Mouse (Mus musculus): ENCODE data around the gene Vamp4.

The Vamp4 gene

DNA sequence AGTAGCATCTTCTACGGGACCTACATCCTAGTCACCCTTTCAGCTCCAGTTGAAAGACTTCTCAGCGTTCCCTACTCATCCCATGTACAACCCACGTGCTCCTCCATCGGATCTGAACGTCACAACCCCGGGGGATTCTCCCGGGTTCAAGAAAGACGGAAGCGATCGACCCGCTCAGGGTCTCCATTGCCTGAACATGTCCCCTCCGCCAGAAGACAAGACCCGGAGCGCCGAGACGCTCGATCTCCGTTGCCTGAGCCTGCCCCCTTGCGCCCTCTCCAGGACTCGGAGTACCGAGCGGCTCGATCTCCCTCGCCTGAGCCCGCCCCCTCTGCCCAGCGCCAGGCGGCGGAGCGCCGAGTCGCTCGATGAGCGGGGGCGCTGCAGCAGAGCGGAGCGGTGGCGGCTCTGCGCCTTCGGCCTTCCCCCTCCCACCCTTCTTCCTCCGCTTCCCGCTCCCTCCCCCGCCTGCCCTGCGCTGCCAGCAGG lies at the start of gene Vamp4:
Vamp4 (plus strand) TSS at position 256 of the 489 bp plus-strand sequence.
- peak; percentile 84 for DNase-seq (ENCODE audit: low spot score)

DNA sequence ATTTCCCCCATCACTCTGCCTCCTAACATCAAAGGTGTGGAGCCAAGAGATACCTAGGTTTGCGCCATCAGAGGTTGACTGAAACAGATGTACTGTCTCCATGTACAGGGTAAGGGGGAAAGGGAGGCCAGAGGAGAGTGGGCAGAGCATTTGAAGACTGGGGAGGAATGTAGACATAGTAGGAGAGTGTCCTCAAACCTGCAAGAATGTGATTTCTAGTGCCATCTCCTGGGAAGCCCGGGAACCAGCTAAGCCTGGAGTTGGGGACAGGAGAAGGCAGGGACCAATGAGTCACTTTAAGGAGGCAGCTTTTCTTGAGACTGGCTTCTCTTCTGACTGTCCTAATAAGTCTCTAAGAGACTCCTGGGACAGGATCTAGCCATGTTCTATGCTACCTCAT lies 40.7 kb upstream of the Vamp4 start:
- DNase-seq (ENCODE audit: low spot score), result no peak

DNA sequence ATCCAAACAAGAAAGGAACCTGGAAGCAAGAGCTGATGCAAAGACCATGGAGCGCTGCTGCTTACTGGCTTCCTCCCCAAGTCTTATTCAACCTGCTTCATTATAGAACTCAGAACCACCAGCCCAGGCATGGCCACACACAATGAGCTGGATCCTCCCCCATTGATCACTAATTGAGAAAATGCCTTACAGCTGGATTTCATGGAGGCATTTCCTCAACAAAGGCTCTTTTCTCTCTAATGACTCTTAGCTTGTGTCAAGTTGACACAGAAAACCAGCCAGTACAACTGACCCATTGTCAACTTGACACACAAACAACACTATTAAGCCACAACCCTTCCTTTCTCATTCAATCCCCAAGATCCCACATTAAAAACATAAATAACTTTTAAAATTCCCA lies 39.6 kb upstream of the Vamp4 start:
- no peak for DNase-seq (ENCODE audit: low spot score)

DNA sequence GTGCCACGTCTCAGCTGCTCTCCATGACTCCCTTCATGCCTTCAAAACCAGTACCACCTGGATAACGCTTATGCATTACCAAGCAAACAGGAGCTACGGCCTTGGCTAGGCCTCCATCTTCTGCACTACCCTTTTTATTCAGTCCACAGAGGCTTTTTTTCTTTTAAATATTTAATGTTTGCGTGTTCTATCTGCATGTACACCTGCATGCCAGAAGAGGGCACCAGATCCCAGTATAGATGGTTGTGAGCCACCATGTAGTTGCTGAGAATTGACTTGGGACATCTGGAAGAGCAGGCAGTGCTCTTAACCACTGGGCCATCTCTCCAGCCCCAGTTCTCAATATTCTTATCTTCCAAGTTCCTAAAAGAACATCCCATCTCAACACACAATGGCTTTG lies 38.7 kb upstream of the Vamp4 start:
- DNase-seq (ENCODE audit: low spot score), result no peak

DNA sequence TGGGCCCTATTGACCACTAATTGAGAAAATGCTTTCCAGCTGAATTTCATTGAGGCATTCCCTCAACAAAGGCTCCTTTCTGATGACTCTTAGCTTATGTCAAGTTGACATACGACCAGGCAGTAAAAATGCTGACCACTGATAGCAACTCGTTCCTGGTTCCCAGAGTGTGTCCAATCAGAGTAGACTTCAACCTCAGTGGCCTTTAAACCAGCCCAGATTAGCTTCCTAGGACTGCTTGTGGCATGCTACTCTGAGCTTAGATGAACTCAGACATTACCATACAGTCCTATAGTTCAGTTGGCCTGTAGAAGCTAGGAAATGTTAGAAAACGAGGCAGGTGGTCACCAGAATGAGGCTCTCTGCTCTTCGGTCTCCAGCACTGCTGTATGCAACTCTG lies 38.0 kb upstream of the Vamp4 start:
- no peak for DNase-seq (ENCODE audit: low spot score)

DNA sequence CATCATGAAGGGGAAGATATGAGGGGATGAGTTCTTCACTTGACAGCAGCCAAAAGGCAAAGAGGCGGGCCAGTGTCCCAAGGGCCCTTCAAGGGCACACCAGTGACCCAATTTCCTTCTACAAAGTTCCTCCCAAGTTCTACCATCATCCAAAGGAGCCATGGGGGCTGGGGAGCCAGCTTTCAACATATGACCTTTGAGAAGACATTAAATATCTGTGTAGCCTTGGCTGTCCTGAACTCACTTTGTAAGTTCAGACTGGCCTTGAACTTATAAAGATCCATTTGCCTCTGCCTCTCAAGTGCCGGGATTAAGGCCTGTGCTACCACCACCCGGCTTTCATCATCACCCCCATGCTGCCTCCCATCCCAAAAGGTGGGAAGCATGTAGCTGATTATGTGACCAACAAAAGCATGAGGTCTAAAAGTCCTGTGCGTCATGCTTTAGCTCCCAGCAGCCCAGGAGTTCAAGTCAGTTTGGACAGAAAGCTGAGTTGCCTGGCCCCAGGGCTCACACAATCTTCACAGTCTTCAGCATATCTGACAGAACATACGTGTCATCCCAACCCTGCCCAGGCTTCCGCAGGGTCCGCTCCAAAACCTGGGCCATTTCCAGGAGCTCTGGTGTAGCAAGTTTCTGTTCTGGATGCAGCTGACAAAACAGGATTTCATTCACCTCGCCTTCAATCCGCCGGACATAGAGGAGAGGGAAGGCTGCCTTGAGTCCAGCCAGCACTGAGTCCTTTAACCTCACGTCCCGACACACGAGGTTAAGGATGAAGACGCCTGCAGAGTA lies 36.4 kb upstream of the Vamp4 start:
- DNase-seq (ENCODE audit: low spot score), result no peak

DNA sequence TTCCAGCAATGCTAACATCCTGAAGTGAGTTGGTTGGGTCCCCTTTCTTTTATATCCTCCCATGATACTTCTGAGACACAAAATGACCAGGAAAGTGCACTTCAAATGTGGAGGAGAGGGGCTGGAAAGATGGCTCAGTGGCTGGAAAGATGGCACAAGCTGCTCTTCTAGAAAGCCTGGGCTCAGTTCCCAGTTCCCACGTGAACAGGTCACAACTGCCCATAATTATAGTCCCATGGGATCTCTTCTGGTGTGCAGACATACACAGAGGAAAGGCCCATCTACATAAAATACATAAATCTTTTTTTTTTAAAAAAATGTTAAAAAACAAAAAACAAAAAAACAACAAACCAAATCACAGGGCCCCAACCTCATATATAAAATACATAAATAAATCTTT lies 27.1 kb upstream of the Vamp4 start:
- peak; percentile 15 for DNase-seq (ENCODE audit: low spot score)

DNA sequence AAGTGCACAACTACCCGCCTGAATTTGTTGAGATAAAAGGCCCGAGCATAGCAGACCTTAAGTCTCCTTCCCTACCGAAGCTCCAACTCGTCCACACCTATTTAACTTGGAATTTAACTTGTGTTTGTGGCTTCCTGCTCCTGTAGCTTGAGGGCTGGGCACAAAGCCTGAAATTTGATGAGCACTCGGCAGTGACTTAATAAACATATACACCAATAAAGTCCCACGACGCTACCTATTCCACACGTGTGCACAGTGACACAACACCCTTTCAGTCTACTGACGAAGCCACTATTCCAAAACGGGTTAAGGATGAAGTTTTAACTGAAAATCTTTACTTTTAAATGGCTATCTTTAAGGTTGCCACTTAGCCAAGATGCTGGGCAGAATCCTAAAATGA lies 22.7 kb upstream of the Vamp4 start:
- DNase-seq (ENCODE audit: low spot score), result no peak

DNA sequence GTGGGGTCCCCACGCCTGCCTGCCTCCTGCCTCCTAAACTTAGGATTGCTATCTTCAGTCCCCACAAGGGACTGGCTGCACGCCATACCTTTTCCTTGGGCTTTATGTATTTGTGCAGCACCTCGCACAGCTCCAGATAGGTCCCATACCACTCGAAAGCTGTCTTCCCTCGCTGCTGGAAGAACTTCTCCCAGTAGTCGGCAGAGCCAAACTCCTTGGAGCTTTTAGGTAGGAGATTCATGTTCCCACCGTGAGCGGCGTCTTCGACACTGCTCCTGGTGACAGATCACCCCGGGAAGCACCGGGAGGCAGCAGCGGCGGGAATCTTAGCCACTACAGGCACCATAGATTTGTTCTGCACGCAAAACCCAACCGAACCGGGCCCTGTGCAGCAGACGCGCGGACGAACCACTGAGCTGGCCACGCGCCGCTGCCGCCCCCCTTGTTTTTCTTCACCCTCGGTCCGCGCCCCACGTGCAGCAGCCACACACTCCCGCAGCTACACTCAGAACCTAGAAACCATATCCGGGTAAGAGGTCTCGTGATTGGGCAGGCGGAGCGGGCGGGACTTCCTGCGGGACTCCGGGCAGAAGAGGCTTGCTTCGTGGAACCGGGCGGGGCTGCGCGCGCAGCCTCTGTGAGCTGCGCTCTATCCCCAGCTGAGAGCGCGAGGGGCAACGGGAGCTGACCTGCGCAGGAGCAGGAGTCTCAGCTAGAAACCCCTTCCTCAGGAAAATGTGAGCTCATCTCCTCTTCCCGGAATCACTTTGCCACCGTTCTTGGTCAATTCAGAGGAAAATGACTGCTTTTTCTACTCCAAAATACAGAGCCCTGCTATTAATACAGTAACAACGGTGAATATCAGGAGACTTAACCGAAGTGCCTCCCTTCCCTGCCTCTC lies 22.0 kb upstream of the Vamp4 start, which contains the start of gene Mettl13:
Mettl13 (minus strand) TSS at position 536 of the 901 bp plus-strand sequence.
- DNase-seq (ENCODE audit: low spot score), result peak; percentile 91

DNA sequence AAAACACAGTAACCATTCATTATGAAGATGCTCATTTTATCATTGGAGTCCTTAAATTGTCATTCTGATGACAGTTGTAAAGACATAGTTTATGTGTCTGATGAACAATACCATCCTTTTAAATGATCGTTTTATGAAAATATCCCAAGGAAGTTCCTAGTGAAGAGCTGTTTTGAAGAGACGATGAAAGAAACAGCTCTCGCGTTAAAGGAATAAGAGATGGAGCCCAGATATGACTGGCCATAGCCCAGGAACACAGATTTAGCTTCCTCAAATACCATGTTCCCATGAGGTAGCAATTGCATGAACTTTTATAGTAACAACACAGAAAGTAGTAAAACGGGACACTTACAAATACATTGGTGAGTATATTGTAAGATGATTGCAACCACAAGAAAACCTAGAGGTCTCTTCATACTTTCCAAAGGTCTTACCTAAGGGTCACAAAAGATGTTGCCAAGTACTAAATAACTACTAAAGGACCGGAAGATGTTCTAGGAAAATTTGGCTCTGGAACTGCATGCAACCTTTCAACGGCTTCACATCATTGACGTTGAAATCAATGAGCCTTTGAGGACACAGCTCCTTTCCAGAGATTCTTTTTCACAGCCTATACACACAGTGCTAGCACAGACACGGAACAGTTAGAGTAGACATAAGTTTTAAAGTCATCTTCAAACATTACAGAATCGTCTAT lies 21.2 kb upstream of the Vamp4 start:
- DNase-seq (ENCODE audit: low spot score), result no peak

DNA sequence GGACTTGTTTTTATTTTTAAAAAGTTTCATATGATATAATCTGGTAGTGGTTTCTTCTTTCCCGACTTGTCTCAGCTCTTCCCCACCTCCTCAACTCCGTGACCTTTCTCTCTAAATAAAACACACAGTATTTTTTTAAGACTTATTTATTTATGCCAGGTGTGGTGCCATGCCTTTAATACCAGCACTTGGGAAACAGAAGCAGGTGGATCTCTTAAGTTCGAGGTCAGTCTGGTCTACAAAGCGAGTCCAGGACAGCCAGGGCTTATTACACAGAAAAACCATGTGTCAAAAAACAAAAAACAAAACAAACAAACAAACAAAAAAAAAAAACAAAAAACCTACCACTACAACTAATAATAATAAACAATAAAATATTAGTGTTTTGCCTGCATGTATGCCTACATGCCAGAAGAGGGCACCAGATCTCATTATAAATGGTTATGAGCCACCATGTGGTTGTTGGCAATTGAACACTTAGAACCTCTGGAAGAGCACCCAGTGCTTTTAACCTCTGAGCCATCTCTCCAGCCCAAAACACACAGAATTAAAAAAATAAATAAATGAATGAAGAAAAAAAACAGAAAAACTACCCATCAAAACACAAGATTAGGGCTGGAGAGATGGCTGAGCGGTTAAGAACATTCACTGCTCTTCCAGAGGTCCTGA lies 20.6 kb upstream of the Vamp4 start:
- DNase-seq (ENCODE audit: low spot score), result peak; percentile 74

DNA sequence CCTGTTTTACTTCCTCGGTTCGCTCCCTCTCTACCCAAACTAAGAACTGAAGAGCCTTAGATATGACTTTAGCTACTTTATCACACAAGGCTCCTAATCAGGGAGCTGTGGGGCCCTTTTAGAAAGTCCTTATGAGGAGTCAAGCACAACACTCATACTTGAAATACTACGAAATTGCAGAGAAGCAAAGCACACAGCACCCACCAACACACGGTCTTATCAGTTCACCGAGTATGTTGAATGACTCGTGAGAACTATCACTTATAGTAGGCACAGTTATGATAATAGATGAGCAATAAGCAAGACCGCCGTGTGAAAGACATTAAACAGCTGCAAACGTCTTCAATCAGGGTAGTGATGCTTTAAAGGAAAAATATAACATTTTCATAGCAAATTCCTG lies 17.4 kb upstream of the Vamp4 start:
- DNase-seq (ENCODE audit: low spot score), result no peak

DNA sequence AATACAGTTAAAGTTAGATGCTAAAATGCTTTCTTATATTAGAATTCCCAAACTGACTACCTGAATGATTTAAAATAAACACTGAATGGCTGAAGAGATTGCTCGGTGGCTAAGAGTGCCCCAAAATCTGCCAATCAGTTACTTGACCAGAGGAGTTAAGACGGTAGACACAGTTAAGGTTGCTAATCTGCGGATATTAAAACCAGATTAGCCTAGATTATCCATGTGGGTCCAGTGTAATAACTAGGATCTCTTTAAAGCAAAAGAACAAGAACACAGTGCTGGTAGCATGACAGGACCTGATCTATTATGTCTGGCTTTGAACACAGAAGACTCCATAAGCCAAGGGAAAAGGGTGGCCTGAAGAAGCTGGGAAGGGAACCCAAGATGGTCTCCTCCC lies 16.1 kb upstream of the Vamp4 start:
- no peak for DNase-seq (ENCODE audit: low spot score)

DNA sequence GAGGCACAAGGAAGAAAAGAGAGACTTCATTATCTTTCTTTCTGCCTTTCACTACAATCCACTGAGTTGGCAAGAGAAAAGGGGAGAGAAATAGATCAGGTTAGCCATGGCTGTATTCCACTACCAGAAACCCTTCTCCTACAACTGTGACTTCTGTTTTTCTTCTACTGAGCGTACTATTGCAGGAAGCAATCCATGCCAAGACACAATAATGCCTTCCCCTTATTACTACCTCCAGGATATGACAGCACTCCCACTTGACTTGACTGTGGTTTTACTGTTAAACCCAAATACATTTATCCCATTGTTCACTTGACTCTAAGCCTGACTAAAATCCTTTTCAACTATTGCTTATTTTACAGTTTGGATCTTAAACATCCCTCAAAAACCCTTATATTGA lies 7.1 kb upstream of the Vamp4 start:
- DNase-seq (ENCODE audit: low spot score), result no peak

DNA sequence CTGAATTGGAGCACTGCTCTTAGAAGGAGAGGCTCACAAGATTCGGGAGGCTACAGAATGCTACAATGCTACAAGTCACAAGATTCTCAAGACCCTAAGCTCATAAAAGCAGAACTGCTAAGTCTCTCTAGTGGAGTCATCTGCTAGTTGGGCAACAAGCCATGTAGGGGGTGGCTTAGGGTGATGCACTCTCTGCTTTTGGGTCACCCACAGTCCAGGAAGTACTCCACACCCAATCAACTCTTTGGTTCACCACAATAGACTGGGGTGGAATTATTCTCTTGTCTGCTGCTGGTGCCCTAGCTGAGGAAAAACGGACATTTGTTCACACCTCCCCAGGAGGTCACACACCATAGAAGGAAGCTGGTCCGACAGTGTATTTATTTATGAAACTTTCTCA lies 5.3 kb upstream of the Vamp4 start:
- DNase-seq (ENCODE audit: low spot score), result no peak

DNA sequence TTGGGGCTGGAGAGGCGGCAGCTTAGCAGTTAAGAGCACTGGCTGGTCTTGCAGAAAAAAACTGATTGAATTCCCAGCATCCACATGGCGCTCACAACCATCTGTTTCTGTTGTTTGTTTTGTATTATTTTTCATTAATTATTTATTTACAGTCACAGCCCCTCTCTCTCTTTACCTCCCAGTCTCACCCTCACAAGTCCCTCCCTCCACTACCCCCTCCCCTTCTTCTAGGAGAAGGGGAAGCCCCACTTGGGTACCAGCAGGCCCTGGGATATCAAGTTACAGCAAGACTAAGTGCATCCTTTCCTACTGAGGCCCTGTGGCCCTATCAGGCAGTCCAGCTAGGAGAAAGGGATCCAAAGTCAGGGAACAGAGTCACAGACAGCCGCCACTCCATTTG lies 3.0 kb upstream of the Vamp4 start:
- DNase-seq (ENCODE audit: low spot score), result no peak

DNA sequence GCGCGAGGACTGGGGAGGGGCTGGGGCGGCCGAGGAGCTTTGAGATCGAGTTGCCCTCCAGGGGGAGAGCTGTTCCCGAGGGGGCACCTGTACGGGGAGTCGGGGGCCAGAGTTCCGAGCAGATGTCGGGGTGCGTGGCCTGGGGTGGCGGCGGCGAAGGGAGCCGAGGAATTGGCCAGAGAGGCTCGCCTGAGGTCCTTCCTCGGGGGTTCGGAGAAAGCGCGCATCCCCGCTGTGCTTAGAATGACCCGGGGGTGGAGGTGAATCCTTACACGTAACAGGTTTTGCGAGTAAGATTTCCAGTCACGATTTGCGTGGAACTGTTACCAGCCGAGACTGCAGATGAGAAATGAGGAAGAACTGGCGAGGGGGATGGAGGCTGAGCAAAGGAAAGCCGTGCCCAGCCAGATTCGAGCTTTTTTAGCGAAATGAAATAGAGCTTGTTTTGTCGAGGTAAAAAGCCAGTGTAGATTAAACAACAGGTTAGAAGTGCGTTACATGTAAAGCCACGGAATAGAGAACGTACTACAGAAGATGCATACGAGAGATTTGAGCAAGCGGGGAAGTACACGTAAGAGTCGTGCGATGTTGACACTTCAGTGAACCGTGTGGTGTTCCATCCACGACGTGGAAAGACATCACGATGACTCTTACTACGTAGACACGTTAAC lies 751 bp downstream of the Vamp4 start:
- DNase-seq (ENCODE audit: low spot score), result peak; percentile 25

DNA sequence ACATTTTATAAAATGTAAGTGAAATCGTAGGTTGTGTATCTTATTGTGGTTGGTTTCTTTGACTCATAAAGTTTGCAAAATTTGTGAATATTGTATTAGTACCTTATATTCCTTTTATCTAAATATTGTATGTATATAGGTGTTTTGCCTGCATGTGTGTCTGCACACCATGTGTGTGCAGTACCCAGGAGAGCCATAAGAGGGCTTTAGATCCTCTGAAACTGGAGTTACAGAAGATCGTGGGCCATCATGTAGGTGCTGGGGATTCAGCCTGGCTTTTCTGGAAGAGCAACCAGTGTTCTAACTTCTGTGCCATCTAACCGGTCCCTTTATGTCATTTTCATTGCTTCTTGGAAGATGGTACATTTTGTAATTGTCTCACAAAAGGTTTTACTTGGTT lies 4.8 kb downstream of the Vamp4 start:
- no peak for DNase-seq (ENCODE audit: low spot score)

DNA sequence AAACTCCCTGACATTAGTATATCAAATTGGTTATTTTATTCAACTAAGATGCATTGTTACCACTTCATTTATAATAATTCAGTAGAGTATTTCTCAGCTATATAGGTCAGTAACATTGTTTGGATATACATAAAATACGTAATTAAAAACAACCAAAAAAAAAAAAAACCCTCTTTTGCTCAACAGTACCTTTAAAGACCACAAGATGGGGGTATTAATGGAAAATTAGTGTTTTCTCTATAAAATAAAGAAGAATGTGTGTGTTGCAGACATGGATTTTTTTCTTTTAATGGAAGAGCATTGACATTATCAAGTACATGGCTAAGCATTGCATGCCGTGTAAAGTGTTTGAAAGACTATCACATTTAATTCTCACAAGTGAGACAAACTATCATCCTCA lies 12.6 kb downstream of the Vamp4 start:
- DNase-seq (ENCODE audit: low spot score), result no peak

DNA sequence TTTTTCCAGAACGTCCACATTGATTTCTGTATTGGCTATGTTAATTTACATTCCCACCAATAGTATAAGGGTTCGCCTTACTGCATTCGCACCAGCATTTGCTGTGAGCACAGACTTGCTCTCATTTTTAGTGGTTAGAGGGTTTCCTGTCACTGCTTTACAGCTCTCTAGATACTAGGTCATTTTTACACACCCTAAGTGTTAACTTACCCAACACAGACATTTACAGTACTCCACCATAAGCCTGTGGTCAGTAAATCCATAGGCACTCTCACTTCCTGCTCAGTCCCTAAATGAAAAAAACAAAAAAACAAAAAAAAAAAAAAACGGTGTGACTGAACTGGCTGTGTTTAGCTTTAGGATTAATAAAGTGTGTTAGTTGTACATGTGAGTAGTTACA lies 16.0 kb downstream of the Vamp4 start:
- DNase-seq (ENCODE audit: low spot score), result no peak

DNA sequence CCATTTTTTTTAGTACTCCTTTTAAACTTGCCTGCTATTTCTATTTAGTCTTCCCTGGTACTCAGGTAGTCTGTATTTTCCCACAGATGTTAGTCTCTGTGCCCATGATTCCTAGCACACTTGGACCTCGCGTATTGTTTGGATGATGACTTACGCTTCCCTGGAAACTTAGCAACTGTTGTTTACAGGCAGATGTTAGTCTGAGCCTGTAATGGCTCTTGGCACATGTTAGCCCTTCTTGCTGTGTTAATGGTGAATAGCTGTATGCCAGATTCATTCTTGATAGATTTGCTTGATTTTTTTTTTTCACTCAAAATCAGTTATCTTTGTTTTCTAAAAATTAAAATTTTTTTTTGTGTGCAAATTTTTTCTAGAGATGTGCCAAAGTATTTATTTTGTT lies 18.3 kb downstream of the Vamp4 start:
- peak; percentile 58 for DNase-seq (ENCODE audit: low spot score)
